Mouse (Mus musculus) cortical plate, adult 2 months (tissue): ENCODE data around the gene Sept8. TPM values are rescaled to one million over a fixed set of nuclear protein-coding genes. Genes with fewer than 3 reads are reported as not detected.

Experiments
- H3K27ac ChIP-seq: fragments of 200-500 bp; 2 replicates; pipeline ENCODE4 v1.5.1; 2012; ENCODE audit warnings: low read length, control low read depth, inconsistent platforms; ENCODE audit not compliant: insufficient read depth
- H3K4me1 ChIP-seq: fragments of 200-500 bp; 2 replicates; pipeline ENCODE4 v1.6.1; 2011; ENCODE audit warnings: low read length; ENCODE audit not compliant: control insufficient read depth, insufficient read depth
- H3K4me3 ChIP-seq: fragments of 200-500 bp; 2 replicates; pipeline ENCODE4 v1.5.1; 2011; ENCODE audit warnings: mild to moderate bottlenecking, low read length, control low read depth; ENCODE audit not compliant: insufficient read depth
- CTCF ChIP-seq: fragments of 200-500 bp; IDR thresholded peaks from 2 replicates; pipeline ENCODE4 v1.5.1; 2011; ENCODE audit warnings: mild to moderate bottlenecking, control low read depth, low read length; ENCODE audit not compliant: insufficient read depth; ENCODE audit errors: extremely low read depth
- POLR2A ChIP-seq: fragments of 200-500 bp; IDR thresholded peaks from 2 replicates; pipeline ENCODE4 v1.6.1; 2011; ENCODE audit warnings: mild to moderate bottlenecking, low read length, control low read depth; ENCODE audit not compliant: insufficient read depth; ENCODE audit errors: extremely low read depth
- polyA plus RNA-seq: library from polyadenylated mRNA; depleted of rRNA; stranded (reverse); fragments of >200 nt; gene quantifications from 2 replicates; pipeline ENCODE4 v1.2.3, GENCODE M21; 2012

Sept8 gene
- polyA plus RNA-seq, 1 experiment, result 379 TPM

- H3K4me1 ChIP-seq, result peaks cover 21% of the 10 kb centered on the region
- peak overlapping the region; percentile 8; the same call in 1 of the 2 replicates for H3K4me3 ChIP-seq
- TF ChIP-seq CTCF (no peak), POLR2A (no peak)
- H3K27ac ChIP-seq, result peak overlapping the region; percentile 37
Observed at GRCm38 (mm10) chr11:53522930-53523329, 3.9 kb downstream of the Sept8 start.

GRCm38 (mm10) chr11:53523545-53524405, 4.7 kb downstream of the Sept8 start:
- H3K4me1 ChIP-seq, result peaks cover 29% of the 10 kb centered on the region
- H3K4me3 ChIP-seq, result no peak overlapping the region
- peak overlapping the region; percentile 37 for H3K27ac ChIP-seq
- no peak for TF ChIP-seq POLR2A
- TF ChIP-seq CTCF, result no peak

- Histone ChIP-seq H3K4me3 (no peak overlapping the region), H3K4me1 (peaks cover 32% of the 10 kb centered on the region), H3K27ac (peak overlapping the region; percentile 24)
- TF ChIP-seq CTCF, result peak; percentile 54
- no peak for TF ChIP-seq POLR2A
Observed at GRCm38 (mm10) chr11:53524905-53525304, 5.8 kb downstream of the Sept8 start.

- H3K4me1 ChIP-seq, result peaks cover 34% of the 10 kb centered on the region
- 0 out of 2 replicates have a peak overlapping the region, but pooled peaks have one; percentile 1 for H3K27ac ChIP-seq
- no peak overlapping the region for H3K4me3 ChIP-seq
- no peak for TF ChIP-seq POLR2A
- TF ChIP-seq CTCF, result no peak
Observed at GRCm38 (mm10) chr11:53525461-53525860, 6.4 kb downstream of the Sept8 start.

- no peak for TF ChIP-seq POLR2A
- no peak for TF ChIP-seq CTCF
- peaks cover 31% of the 10 kb centered on the region for H3K4me1 ChIP-seq
- H3K27ac ChIP-seq, result peak overlapping the region; percentile 50
- H3K4me3 ChIP-seq, result no peak overlapping the region
Observed at GRCm38 (mm10) chr11:53528397-53529252, 9.6 kb downstream of the Sept8 start.

GRCm38 (mm10) chr11:53529253-53529557, 10.1 kb downstream of the Sept8 start:
- H3K27ac ChIP-seq, result peak overlapping the region; percentile 50
- no peak overlapping the region for H3K4me3 ChIP-seq
- H3K4me1 ChIP-seq, result peaks cover 31% of the 10 kb centered on the region
- no peak for TF ChIP-seq POLR2A
- TF ChIP-seq CTCF, result no peak

- Histone ChIP-seq H3K4me1 (peaks cover 27% of the 10 kb centered on the region), H3K4me3 (no peak overlapping the region), H3K27ac (no peak overlapping the region)
- no peak for TF ChIP-seq CTCF
- no peak for TF ChIP-seq POLR2A
Observed at GRCm38 (mm10) chr11:53530001-53530400, 10.9 kb downstream of the Sept8 start.

GRCm38 (mm10) chr11:53531578-53532230, 12.6 kb downstream of the Sept8 start:
- no peak overlapping the region for H3K4me3 ChIP-seq
- no peak overlapping the region for H3K27ac ChIP-seq
- peaks cover 19% of the 10 kb centered on the region for H3K4me1 ChIP-seq
- TF ChIP-seq POLR2A (no peak), CTCF (no peak)

GRCm38 (mm10) chr11:53532231-53532620, 13.2 kb downstream of the Sept8 start:
- H3K27ac ChIP-seq, result no peak overlapping the region
- TF ChIP-seq CTCF (no peak), POLR2A (no peak)
- no peak overlapping the region for H3K4me3 ChIP-seq
- H3K4me1 ChIP-seq, result peaks cover 19% of the 10 kb centered on the region
